Comparison of ENCODE assay signal across 14 mouse cellular contexts in the genomic region with DNA sequence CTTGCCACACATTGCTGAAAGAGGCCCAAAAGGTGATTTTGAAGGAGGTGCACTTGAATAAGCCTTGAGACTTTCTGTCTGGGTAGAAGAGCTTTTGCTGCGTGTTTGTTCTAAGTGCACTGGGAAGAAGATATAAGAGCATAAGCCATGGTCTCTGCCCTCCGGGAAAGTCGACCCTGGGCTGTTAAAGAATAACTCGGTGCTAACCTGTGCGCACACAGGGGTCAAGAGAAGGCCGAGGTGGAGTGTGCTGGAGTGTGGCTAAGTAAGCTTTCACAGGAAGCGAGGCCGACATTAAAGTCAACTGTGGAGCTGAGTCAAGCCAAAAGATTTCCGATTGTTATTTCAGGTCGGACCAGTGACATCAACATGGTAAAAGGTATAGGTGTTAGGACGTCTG.
DNase-seq lines count a peak whose midpoint lies in the region; ATAC-seq and TF ChIP-seq lines count a peak whose summit lies in the region.
"Had no signal": no experiment of that assay in that cellular context is flagged by ENCODE, and none has a peak within 500 bp of the region (broad histone marks: within the 10 kb centered on the region; RNA-seq: fewer than 3 reads in every experiment).

No protein-coding gene starts in this region.

- no peaks in the 10 kb centered on the region for H3K27me3 ChIP-seq in Patski
- H3K27me3 ChIP-seq in kidney, embryonic 14.5 days (ENCODE audit: control insufficient read depth, insufficient read depth, low read length), result no peaks in the 10 kb centered on the region
- H3K27me3 ChIP-seq in liver, embryonic 11.5 days (replicated peaks; ENCODE audit: control insufficient read depth, insufficient read depth, low read length), result no peaks in the 10 kb centered on the region
- no peaks in the 10 kb centered on the region for H3K27me3 ChIP-seq in lung, embryonic 15.5 days
- H3K27me3 ChIP-seq in neural tube, embryonic 15.5 days (replicated peaks), result no peaks in the 10 kb centered on the region
- H3K27me3 ChIP-seq: heart, embryonic 15.5 days; midbrain, embryonic 13.5 days had no signal

- no peaks in the 10 kb centered on the region for H3K9me3 ChIP-seq in kidney, embryonic 14.5 days (ENCODE audit: control insufficient read depth, low read length)
- no peaks in the 10 kb centered on the region for H3K9me3 ChIP-seq in liver, embryonic 11.5 days (ENCODE audit: control insufficient read depth, low read length)
- H3K9me3 ChIP-seq in lung, embryonic 15.5 days, result no peaks in the 10 kb centered on the region
- no peaks in the 10 kb centered on the region for H3K9me3 ChIP-seq in neural tube, embryonic 15.5 days (replicated peaks)
- H3K9me3 ChIP-seq: heart, embryonic 15.5 days; hindbrain, embryonic 10.5 days; midbrain, embryonic 13.5 days had no signal

- no peak overlapping the region for H3K4me2 ChIP-seq in kidney, embryonic 14.5 days (replicated peaks; ENCODE audit: low read depth, low read length)
- no peak overlapping the region for H3K4me2 ChIP-seq in liver, embryonic 11.5 days
- H3K4me2 ChIP-seq in lung, embryonic 15.5 days, result no peak overlapping the region
- no peak overlapping the region for H3K4me2 ChIP-seq in neural tube, embryonic 15.5 days
- H3K4me2 ChIP-seq: heart, embryonic 15.5 days; midbrain, embryonic 13.5 days had no signal

- no peak overlapping the region for H3K4me3 ChIP-seq in kidney, embryonic 14.5 days (ENCODE audit: low read length)
- H3K4me3 ChIP-seq in liver, embryonic 11.5 days (ENCODE audit: low read depth, low read length), result no peak overlapping the region
- no peak overlapping the region for H3K4me3 ChIP-seq in lung, embryonic 15.5 days
- no peak overlapping the region for H3K4me3 ChIP-seq in neural tube, embryonic 15.5 days (replicated peaks)
- H3K4me3 ChIP-seq: heart, embryonic 15.5 days; hindbrain, embryonic 10.5 days; midbrain, embryonic 13.5 days had no signal

- DNase-seq in Patski (ENCODE audit: low read depth, low spot score), result no peak
- no peak for DNase-seq in liver, embryonic 11.5 days (ENCODE audit: low spot score)
- no peak for DNase-seq in thymus, postnatal 25 days
- DNase-seq in layer of hippocampus, postnatal 36 days, result no peak
- no peak for DNase-seq in frontal cortex, postnatal 25 days (ENCODE audit: low spot score in 2 of 2)
- DNase-seq: cerebellum, postnatal 14 days; layer of hippocampus, adult 9-11 months had no signal

- no peak for TF ChIP-seq CTCF in Patski (IDR thresholded peaks at IDR 0.05)

- in situ Hi-C loops in Patski (cut with MboI; ENCODE audit: low pct_unique_long_range_greater_than_20kb), result no loop called here

- H3K36me3 ChIP-seq in kidney, embryonic 14.5 days (ENCODE audit: control insufficient read depth, insufficient read depth, low read length), result no peaks in the 10 kb centered on the region
- no peaks in the 10 kb centered on the region for H3K36me3 ChIP-seq in liver, embryonic 11.5 days (ENCODE audit: control insufficient read depth, insufficient read depth, low read length)
- no peaks in the 10 kb centered on the region for H3K36me3 ChIP-seq in lung, embryonic 15.5 days
- H3K36me3 ChIP-seq in neural tube, embryonic 15.5 days, result no peaks in the 10 kb centered on the region
- H3K36me3 ChIP-seq: heart, embryonic 15.5 days; hindbrain, embryonic 10.5 days; midbrain, embryonic 13.5 days had no signal

- no peak overlapping the region for H3K9ac ChIP-seq in kidney, embryonic 14.5 days (ENCODE audit: low read depth, low read length)
- no peak overlapping the region for H3K9ac ChIP-seq in liver, embryonic 11.5 days (ENCODE audit: low read depth, low read length)
- H3K9ac ChIP-seq in lung, embryonic 15.5 days, result no peak overlapping the region
- H3K9ac ChIP-seq in neural tube, embryonic 15.5 days (replicated peaks), result no peak overlapping the region
- H3K9ac ChIP-seq: heart, embryonic 15.5 days; midbrain, embryonic 13.5 days had no signal

- H3K27ac ChIP-seq in kidney, embryonic 14.5 days (ENCODE audit: low read depth, low read length), result no peak overlapping the region; the same call in 1 of the 2 replicates
- no peak overlapping the region; the same call in 1 of the 2 replicates for H3K27ac ChIP-seq in liver, embryonic 11.5 days (ENCODE audit: low read depth, low read length)
- H3K27ac ChIP-seq in lung, embryonic 15.5 days, result peak overlapping the region; percentile 80
- no peak overlapping the region for H3K27ac ChIP-seq in neural tube, embryonic 15.5 days (replicated peaks)
- H3K27ac ChIP-seq: heart, embryonic 15.5 days; hindbrain, embryonic 10.5 days; midbrain, embryonic 13.5 days had no signal

- 11% methylated on average over 11 of the region's 11 CpGs for WGBS in kidney, embryonic 14.5 days
- 74% methylated on average over 11 of the region's 11 CpGs for WGBS in liver, embryonic 11.5 days
- 36% methylated on average over 11 of the region's 11 CpGs for WGBS in lung, embryonic 15.5 days
- 84% methylated on average over 11 of the region's 11 CpGs for WGBS in neural tube, embryonic 15.5 days

- ATAC-seq in Patski, result peak; percentile 17
- ATAC-seq in kidney, embryonic 14.5 days (ENCODE audit: low FRiP score, low TSS enrichment), result peak; percentile 76
- ATAC-seq in liver, embryonic 11.5 days (replicated peaks; ENCODE audit: low FRiP score), result peak; percentile 49; the same call in 1 of the 2 replicates
- ATAC-seq in lung, embryonic 15.5 days (ENCODE audit: borderline replicate concordance, extremely low read depth, low FRiP score, low TSS enrichment), result peak; percentile 79
- no peak for ATAC-seq in neural tube, embryonic 15.5 days (ENCODE audit: low FRiP score)
- ATAC-seq: inflammation-experienced regulatory T-cells, adult 6 months; midbrain, embryonic 13.5 days had no signal

- POLR2A ChIA-PET in Patski (lab: Charles Lee), result no interaction called here

- no peaks in the 10 kb centered on the region for H3K4me1 ChIP-seq in kidney, embryonic 14.5 days (ENCODE audit: control insufficient read depth, insufficient read depth, low read length)
- no peaks in the 10 kb centered on the region for H3K4me1 ChIP-seq in liver, embryonic 11.5 days (replicated peaks; ENCODE audit: control insufficient read depth, insufficient read depth, low read length)
- no peaks in the 10 kb centered on the region for H3K4me1 ChIP-seq in lung, embryonic 15.5 days
- no peaks in the 10 kb centered on the region for H3K4me1 ChIP-seq in neural tube, embryonic 15.5 days
- H3K4me1 ChIP-seq: hindbrain, embryonic 10.5 days; midbrain, embryonic 13.5 days had no signal

- CTCF ChIA-PET in Patski (lab: Charles Lee), result no interaction called here
